Mouse (Mus musculus): Measurements from ENCODE around the gene Dupd1. TPM values are rescaled to one million over a fixed set of nuclear protein-coding genes. Genes with fewer than 3 reads are reported as not detected.

Dupd1 gene
- total RNA-seq (2017), result not detected in 2 replicates

- ATAC-seq (replicated peaks; ENCODE audit: low read depth, poor library complexity, severe bottlenecking), result no peak
Measured at GRCm38 (mm10) chr14:21714486-21714885, at the start of gene Dupd1. Gene Dupd1, minus strand, starts transcription at chr14:21714576.

GRCm38 (mm10) chr14:21763736-21764135 is 49.4 kb upstream of the Dupd1 start:
- ATAC-seq (replicated peaks; ENCODE audit: low read depth, poor library complexity, severe bottlenecking), result no peak

- no peak for ATAC-seq (replicated peaks; ENCODE audit: low read depth, poor library complexity, severe bottlenecking)
Measured at GRCm38 (mm10) chr14:21761560-21761959, 47.2 kb upstream of the Dupd1 start.

- ATAC-seq (replicated peaks; ENCODE audit: low read depth, poor library complexity, severe bottlenecking), result no peak
Measured at GRCm38 (mm10) chr14:21753367-21753766, 39.0 kb upstream of the Dupd1 start.

GRCm38 (mm10) chr14:21752411-21752810 is 38.0 kb upstream of the Dupd1 start:
- ATAC-seq (replicated peaks; ENCODE audit: low read depth, poor library complexity, severe bottlenecking), result no peak

- ATAC-seq (replicated peaks; ENCODE audit: low read depth, poor library complexity, severe bottlenecking), result peak; percentile 69
Measured at GRCm38 (mm10) chr14:21750881-21751542, 36.6 kb upstream of the Dupd1 start, which contains the start of gene Dusp13. Gene Dusp13, minus strand, starts transcription at chr14:21751181.

GRCm38 (mm10) chr14:21750008-21750880 is 35.9 kb upstream of the Dupd1 start, which contains the start of gene Samd8:
Gene Samd8, plus strand, starts transcription at chr14:21750531.
- ATAC-seq (replicated peaks; ENCODE audit: low read depth, poor library complexity, severe bottlenecking), result peak; percentile 69

GRCm38 (mm10) chr14:21748142-21748870 is 33.9 kb upstream of the Dupd1 start:
- ATAC-seq (replicated peaks; ENCODE audit: low read depth, poor library complexity, severe bottlenecking), result no peak

DNA sequence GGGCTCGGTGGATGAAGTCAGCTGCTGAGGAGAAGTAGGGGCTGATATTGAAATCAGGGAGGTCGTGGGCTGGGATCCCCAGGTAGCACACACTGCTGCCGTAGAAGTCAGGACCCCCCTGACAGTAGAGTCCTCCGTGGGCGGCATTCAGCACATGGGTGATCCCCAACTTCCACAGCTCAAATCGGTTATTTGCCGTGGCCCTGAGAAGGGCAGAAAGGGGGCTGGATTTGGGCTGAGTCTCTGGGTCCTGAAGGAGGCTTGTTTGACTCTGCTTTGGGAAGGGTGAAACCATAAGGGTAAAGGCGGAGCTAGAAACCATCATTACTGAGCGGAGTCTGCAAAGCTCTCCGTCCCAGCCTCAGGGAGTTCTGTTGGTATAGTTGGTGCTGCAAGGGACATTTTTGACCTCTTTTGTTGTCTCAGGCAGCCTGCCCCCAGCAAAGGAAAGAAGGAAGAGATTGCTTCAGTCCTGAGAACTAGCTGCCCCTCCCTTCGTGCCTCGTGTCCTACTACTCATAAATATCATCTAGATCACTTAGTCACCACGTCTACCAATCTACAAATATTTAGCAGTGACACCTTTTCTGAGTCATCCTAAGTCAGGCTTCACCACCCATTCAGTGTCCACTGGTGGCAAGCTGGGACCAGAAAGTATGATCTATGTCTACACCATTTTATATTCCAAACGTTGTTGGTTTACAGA is 33.2 kb upstream of the Dupd1 start:
- ATAC-seq (replicated peaks; ENCODE audit: low read depth, poor library complexity, severe bottlenecking), result no peak

GRCm38 (mm10) chr14:21746846-21747245 is 32.5 kb upstream of the Dupd1 start:
- no peak for ATAC-seq (replicated peaks; ENCODE audit: low read depth, poor library complexity, severe bottlenecking)

GRCm38 (mm10) chr14:21746251-21746650 is 31.9 kb upstream of the Dupd1 start:
- ATAC-seq (replicated peaks; ENCODE audit: low read depth, poor library complexity, severe bottlenecking), result no peak

- ATAC-seq (replicated peaks; ENCODE audit: low read depth, poor library complexity, severe bottlenecking), result peak; percentile 77
Measured at GRCm38 (mm10) chr14:21745149-21745548, 30.8 kb upstream of the Dupd1 start.

DNA sequence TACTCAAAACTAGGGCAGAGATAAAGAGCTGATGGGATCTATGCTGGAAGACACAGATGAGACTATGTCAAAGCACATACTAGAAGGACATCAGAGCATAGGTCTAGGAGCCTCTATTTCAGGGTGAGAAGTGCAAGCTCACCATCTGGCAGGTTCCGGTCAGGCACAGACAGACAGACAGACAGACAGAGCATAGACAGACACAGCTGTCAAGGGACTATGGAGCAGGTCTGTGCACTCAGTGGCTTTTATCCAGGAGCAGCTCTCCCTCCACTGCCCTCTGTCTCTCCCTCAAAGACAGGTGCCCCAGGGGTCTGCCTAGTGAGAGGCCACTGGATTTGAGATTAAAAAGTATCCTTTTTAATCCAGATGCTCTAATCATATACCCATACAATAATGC is 29.8 kb upstream of the Dupd1 start:
- ATAC-seq (replicated peaks; ENCODE audit: low read depth, poor library complexity, severe bottlenecking), result no peak

GRCm38 (mm10) chr14:21742441-21742840 is 28.1 kb upstream of the Dupd1 start:
- ATAC-seq (replicated peaks; ENCODE audit: low read depth, poor library complexity, severe bottlenecking), result no peak

GRCm38 (mm10) chr14:21741786-21742185 is 27.4 kb upstream of the Dupd1 start:
- ATAC-seq (replicated peaks; ENCODE audit: low read depth, poor library complexity, severe bottlenecking), result peak; percentile 67

DNA sequence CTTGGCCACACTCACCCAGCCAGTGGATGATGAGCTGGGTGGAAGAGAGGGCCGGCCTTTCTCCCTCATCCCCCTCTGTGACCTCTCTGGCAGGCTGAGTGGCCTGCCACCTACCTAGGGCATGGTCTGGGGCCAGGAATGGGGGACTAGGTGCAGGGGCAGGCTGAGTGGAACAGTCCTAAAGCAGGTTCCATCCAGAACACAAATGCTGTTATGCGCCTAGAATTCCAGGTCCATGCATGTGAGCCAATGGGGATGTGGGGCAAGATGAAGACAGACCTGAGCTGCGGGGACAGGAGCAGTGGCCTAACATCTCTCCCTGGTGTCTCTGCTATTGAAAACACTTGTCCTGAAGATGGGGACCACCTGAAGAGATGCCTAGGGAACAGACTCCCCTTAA is 26.9 kb upstream of the Dupd1 start:
- no peak for ATAC-seq (replicated peaks; ENCODE audit: low read depth, poor library complexity, severe bottlenecking)

DNA sequence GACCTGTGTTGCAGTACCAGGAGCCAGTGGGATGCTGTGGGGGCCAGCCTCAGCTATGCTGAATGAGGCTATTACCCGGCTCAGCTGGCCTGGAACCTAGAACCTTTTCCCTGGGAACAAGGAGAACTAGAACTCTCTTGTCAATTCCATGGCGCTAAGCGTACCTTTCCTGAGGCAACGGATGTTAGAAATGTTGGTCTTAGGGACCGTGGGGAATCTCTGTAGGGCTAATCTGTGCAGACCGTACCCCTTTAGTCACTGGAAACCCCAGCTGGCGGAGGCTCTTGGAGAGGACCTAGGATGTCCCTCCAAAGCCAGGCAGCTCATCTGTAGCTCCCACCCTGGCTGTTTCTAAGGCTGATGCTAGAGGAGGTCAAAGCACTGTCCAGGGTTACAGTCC is 26.0 kb upstream of the Dupd1 start:
- ATAC-seq (replicated peaks; ENCODE audit: low read depth, poor library complexity, severe bottlenecking), result no peak

DNA sequence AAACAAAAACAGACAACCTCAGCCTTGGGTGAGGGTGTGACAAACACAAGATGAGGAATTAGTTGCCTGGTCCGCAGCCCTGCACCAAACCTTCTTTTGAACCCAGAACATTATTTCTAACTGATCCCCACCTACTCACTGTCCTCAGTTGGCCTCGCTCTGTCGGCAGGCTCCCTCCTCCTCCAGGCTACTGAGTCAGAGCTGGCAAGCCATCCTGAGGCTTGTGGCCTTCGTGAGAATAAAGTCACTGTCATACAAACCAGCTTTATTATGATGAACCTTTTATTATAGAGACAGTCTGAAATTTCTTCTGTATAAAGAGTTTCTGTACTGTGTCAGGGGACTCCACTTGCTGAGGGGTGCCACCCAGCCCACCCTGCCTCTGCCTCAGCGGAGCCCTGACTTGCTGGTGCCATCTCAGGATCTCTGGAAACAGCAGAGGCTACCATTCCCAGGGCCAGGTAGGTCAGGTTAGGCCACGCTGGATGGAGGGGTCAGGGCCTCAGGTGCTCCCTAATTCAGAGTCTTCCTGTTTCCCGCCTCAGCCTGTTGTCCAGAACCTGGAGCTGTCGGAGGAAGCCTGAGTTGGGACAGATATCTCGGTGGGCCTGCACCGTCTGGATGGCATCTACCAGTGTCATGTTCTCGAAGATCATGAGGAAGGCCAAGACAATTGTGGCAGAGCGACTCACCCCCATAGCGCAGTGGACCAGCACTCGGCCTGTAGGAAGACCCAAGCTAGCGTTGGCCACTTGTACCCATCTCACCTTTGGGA is 18.9 kb upstream of the Dupd1 start:
- ATAC-seq (replicated peaks; ENCODE audit: low read depth, poor library complexity, severe bottlenecking), result no peak

GRCm38 (mm10) chr14:21729936-21730335 is 15.6 kb upstream of the Dupd1 start:
- ATAC-seq (replicated peaks; ENCODE audit: low read depth, poor library complexity, severe bottlenecking), result no peak
